Mouse (Mus musculus): ENCODE data around the gene Gm49325.

Gm49325 gene

GRCm38 (mm10) chr10:77626591-77626990, 20.6 kb downstream of the Gm49325 start:
- DNase-seq (ENCODE audit: low spot score), result no peak

DNA sequence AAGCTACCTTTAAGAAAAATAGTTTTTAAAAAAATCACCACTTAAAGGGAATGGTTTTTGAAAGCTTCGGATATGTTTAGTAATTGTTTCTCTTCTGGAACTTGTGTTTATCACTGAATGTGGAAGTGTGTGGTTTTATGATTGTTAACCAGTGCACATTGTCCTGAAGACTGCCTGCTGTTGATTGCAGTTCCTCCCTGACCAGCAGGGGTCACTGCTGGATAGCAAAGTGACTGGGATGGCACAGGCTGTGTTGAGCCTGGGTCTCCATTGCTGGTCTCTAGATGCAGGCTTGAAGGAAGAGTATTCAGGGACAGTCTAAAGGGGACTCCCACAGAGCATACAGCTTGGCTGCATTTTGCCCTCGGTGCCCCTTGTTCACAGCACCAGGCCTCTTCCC, 21.5 kb downstream of the Gm49325 start:
- DNase-seq (ENCODE audit: low spot score), result peak; percentile 87

- DNase-seq (ENCODE audit: low spot score), result no peak
Observed at GRCm38 (mm10) chr10:77629163-77629562, 23.2 kb downstream of the Gm49325 start.

GRCm38 (mm10) chr10:77629970-77630369, 24.0 kb downstream of the Gm49325 start:
- DNase-seq (ENCODE audit: low spot score), result no peak

GRCm38 (mm10) chr10:77634016-77634415, 28.0 kb downstream of the Gm49325 start:
- DNase-seq (ENCODE audit: low spot score), result no peak

DNA sequence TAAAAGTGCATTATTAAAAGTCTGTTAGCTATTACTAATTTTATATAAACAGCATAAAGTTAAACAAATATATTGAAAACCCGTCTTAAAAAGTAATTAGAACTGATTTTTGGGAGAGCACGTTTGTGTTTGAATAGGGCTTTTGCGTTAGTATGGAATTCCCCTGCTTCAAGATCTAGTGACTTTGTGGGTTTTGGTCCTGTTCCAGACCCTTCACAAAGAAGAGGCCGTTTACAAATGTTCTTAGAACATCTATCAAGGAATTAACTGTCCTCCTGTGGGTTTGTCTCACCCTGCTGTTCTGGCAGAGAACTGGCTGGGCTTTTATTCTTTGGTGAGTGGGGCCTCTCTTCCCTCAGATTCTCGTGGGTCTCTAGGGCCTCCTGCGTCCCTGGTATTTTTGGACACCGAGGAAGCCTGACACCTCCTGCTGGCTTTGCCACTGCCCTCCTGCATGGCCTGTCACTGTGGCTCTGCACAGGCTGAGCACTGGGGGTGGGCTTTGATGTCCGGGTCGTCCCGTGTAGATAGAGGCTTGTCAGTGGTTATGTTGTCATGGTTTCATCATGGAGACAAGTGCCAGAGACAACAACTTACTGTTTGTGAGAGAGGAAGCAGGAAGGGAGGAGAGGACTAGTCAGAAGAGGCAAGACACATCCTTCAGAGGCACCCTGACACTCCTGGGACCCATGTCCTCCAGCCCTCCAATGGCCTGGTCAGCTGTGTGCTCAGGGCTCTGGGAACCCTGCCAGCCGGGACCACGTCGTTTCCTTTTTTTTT, 28.6 kb downstream of the Gm49325 start:
- no peak for DNase-seq (ENCODE audit: low spot score)

DNA sequence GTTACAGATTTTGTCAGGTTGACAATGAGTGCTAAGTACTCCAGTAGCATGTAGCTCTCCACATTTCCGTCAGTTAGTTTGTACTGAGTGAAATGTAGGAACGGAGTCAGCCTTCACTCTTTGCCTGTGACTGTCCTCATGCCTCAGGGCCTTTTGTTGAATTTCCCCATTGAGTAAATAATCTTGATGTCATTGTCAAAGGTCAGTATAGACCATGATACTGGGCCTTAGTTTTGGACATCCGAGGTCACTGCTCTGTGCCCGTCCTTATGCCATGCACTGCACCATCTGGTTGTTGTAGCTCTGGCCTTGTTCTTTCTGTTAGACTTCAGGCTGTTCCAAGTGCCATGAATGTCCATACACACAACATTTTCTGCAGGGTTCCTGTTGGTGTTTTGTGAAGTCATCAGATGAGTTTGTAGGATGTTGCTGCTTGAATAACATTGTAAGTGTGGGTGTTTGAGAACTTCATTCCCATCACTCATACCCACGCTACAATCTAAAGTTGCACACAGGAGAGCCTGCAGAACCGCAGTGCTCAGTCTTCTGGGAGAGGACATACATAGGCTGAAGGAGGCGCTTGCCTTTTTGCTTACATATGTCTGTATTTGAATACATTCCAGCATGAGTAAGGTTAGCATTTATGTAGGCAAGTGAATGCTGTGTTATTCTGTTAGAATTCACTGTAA, 30.4 kb downstream of the Gm49325 start:
- DNase-seq (ENCODE audit: low spot score), result no peak

- DNase-seq (ENCODE audit: low spot score), result no peak
Observed at GRCm38 (mm10) chr10:77638956-77639355, 33.0 kb downstream of the Gm49325 start.

- DNase-seq (ENCODE audit: low spot score), result no peak
Observed at GRCm38 (mm10) chr10:77643160-77643559, 37.2 kb downstream of the Gm49325 start.

- DNase-seq (ENCODE audit: low spot score), result no peak
Observed at GRCm38 (mm10) chr10:77645571-77645970, 39.6 kb downstream of the Gm49325 start.

DNA sequence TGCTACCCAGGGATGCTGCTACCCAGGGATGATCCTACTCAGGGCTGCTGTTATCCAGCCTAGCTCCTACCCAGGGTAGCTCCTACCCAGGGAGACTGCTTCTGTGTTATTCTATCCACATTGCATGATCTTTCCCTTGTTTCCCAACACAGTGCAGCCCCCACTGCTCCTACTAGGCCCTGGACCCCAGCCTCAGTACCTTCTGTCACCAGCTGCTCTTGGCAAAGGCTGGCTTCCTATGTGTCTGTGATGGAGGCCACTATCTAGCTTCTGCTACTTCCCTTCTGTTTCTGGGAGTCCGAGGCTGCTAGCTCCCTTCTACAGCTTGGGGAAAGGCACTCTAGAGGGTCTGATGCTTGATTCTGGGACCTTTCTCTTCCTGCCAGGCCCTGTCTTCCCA, 41.5 kb downstream of the Gm49325 start:
- no peak for DNase-seq (ENCODE audit: low spot score)

DNA sequence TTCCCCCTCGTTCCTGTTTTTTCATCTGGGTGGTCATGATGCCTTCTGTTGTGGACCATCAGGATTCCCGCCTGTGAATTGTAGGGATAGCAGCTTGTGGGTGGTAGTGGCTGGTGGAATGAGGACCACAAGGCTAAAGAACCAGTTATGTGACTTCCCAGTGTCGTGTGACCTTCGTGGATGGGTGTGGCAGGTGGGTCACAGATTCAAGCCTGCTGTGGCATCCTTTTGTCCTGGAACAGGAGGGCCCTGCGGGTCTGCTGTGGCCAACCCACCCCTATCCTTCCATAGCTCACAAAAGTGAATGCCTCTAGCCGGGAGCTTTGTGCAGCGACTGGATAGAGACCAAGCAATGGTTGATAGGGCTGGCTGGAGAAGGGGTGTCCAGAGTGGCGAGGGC, 41.9 kb downstream of the Gm49325 start:
- no peak for DNase-seq (ENCODE audit: low spot score)

DNA sequence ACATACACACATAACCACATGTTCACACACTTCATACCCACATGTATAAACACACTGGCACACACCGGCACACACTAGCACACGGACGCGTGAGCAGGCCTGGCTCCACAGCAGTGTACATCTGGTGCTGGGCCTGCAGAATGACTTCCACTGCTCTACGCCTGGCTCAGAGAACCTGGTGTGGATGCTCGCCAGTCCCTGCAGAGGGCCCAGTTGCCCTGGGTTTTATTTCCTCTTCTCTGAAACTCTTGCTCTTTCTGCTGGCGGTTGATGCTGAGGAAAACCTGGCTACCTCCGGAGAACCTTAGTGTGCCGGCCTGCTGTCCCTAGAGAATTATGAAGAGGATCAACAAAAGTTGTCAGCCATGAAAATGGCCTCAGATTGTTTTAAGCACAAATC, 46.0 kb downstream of the Gm49325 start:
- DNase-seq (ENCODE audit: low spot score), result no peak

GRCm38 (mm10) chr10:77658286-77658994, 52.4 kb downstream of the Gm49325 start:
- peak; percentile 53 for DNase-seq (ENCODE audit: low spot score)

DNA sequence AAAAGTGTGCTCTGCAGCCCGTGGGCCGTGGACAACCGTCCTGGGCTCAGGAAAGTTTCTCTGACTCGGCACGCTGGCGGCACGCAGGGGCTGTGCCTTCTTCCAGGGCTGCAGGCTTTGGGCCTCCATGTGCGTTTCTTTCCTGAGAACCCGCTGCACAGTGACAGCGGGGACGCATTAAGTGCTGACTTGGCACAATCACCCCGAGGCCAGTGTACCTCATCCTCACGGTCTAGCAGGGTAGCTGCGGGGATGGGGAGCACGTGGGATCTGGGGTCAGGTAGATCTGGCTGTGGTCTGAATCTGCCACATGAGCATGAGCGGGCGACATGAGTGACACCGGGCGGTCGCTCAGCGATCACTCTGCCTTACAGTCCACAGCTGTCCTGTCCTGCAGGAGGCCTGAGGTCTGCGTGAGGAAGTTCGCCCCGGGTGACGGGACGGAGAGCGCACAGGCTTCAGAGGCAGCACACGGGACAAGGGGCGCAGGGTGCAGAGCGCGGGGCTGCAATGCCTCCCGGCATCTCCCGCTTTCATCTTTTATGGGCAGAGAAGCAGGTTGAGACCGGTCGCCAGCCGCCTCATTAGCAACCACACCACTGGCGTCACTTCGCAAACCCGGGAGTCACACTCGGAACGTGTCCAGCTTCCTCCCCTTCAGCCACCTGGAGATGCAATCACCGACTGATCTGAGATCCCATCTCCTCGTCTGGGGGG, 58.1 kb downstream of the Gm49325 start:
- DNase-seq (ENCODE audit: low spot score), result no peak

GRCm38 (mm10) chr10:77666342-77666741, 60.3 kb downstream of the Gm49325 start:
- no peak for DNase-seq (ENCODE audit: low spot score)

GRCm38 (mm10) chr10:77667402-77667801, 61.4 kb downstream of the Gm49325 start:
- no peak for DNase-seq (ENCODE audit: low spot score)

GRCm38 (mm10) chr10:77670710-77671109, 64.7 kb downstream of the Gm49325 start:
- no peak for DNase-seq (ENCODE audit: low spot score)

DNA sequence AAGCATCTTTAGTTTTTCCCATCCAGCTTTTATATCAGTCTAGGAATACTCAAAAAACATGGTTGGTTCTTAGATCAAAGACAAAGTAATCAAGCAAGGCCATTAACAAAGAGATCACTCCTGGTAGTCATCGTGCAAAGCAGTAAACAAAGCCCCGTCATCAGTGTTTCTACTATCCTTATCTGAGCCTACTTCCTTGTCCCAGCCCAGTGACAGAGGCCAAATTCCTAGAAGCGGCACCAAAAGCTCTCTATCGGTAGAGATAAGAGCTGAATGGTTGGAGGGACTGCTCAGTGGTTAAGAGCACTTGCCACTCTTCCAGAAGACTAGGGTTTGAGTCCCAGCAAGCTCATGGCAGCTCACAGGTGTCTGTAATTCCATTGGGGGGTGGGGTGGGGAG, 65.5 kb downstream of the Gm49325 start:
- DNase-seq (ENCODE audit: low spot score), result no peak

GRCm38 (mm10) chr10:77673765-77674164, 67.8 kb downstream of the Gm49325 start:
- no peak for DNase-seq (ENCODE audit: low spot score)

DNA sequence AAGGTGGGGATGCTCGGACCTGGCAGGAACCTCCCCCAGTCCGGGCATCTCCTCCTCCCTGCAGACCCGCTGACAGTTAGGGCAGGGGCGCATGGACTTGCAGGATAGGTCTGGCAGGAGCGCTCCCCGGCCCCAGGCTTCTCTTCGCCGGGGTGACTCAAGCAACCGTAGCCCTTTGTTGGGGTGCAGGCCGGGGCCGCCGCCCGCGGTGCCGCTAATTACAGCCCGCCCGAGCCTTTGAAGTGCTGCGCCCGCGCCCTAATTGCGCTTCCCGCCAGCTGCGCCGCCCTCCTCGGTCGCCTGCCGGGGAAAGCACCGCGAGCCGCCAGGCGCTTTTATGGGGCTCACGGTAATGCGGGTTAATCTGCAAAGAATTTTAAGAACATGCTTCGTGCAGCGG, 71.6 kb downstream of the Gm49325 start:
- no peak for DNase-seq (ENCODE audit: low spot score)

GRCm38 (mm10) chr10:77682994-77683393, 77.0 kb downstream of the Gm49325 start:
- DNase-seq (ENCODE audit: low spot score), result no peak

Measured in lung, postnatal 25 days (tissue).